ENCODE assay signal across 21 mouse cellular contexts in genomic region chr9:64913406-64913805, GRCm38 (mm10). TPM values are rescaled to one million over a fixed set of nuclear protein-coding genes. Genes with fewer than 3 reads are reported as not detected.
DNase-seq lines count a peak whose midpoint lies in the region; ATAC-seq and TF ChIP-seq lines count a peak whose summit lies in the region.
"Had no signal": no experiment of that assay in that cellular context is flagged by ENCODE, and none has a peak within 500 bp of the region (broad histone marks: within the 10 kb centered on the region; RNA-seq: fewer than 3 reads in every experiment).

No protein-coding gene starts in this region.

- H3K36me3 ChIP-seq in liver, adult 2 months (ENCODE audit: control insufficient read depth, insufficient read depth, low read length): peaks cover 44% of the 10 kb centered on the region
- peaks cover 87% of the 10 kb centered on the region for H3K36me3 ChIP-seq in liver, embryonic 12.5 days
- 0 out of 2 replicates have a peak, but pooled peaks cover 5% of the 10 kb centered on the region for H3K36me3 ChIP-seq in stomach, postnatal 0 days (ENCODE audit: control insufficient read depth, insufficient read depth, low read length)

- H3K4me1 ChIP-seq in liver, adult 2 months (ENCODE audit: control insufficient read depth, insufficient read depth, low read length): peaks cover 12% of the 10 kb centered on the region
- H3K4me1 ChIP-seq in liver, embryonic 12.5 days: peaks cover 8% of the 10 kb centered on the region
- H3K4me1 ChIP-seq in brown adipose tissue, adult 24 weeks (ENCODE audit: control insufficient read depth, insufficient read depth, insufficient read length, low read length): peaks cover 5% of the 10 kb centered on the region; the same call in 1 of the 2 replicates
- no peaks in the 10 kb centered on the region for H3K4me1 ChIP-seq in stomach, postnatal 0 days (replicated peaks; ENCODE audit: control insufficient read depth, insufficient read depth)
- H3K4me1 ChIP-seq: heart, embryonic 10.5 days had no signal

- WGBS in liver, adult 2 months: 15% methylated on average over 4 of the region's 4 CpGs
- 86% methylated on average over 4 of the region's 4 CpGs for WGBS in liver, embryonic 12.5 days (ENCODE audit: insufficient replicate concordance)
- WGBS in stomach, postnatal 0 days: 73% methylated on average over 4 of the region's 4 CpGs

- H3K9me3 ChIP-seq in liver, embryonic 12.5 days (replicated peaks): no peaks in the 10 kb centered on the region
- H3K9me3 ChIP-seq in stomach, postnatal 0 days (ENCODE audit: control insufficient read depth, low read length): no peaks in the 10 kb centered on the region
- H3K9me3 ChIP-seq: embryonic facial prominence, embryonic 10.5 days; forebrain, embryonic 10.5 days; heart, embryonic 10.5 days; hindbrain, embryonic 10.5 days had no signal

- TF ChIP-seq EP300 in stomach, postnatal 0 days (optimal IDR thresholded peaks at IDR 0.05): no peak

- no peak overlapping the region for H3K9ac ChIP-seq in liver, adult 2 months (ENCODE audit: low read depth, low read length)
- no peak overlapping the region for H3K9ac ChIP-seq in liver, embryonic 12.5 days
- H3K9ac ChIP-seq in stomach, postnatal 0 days (ENCODE audit: low read length): no peak overlapping the region
- H3K9ac ChIP-seq: hindbrain, embryonic 14.5 days had no signal

- no peaks in the 10 kb centered on the region for H3K79me2 ChIP-seq in liver, adult 2 months (ENCODE audit: control insufficient read depth, insufficient read depth, low read length)

- no peak for TF ChIP-seq CTCF in liver, adult 2 months (IDR thresholded peaks at IDR 0.05; ENCODE audit: low read depth, low read length)
- TF ChIP-seq CTCF in stomach, postnatal 0 days (IDR thresholded peaks at IDR 0.05; ENCODE audit: low read depth): no peak

- ATAC-seq in liver, embryonic 12.5 days: no peak
- peak; percentile 7; the same call in 1 of the 2 replicates for ATAC-seq in erythroblast, adult 5-6 weeks (replicated peaks; ENCODE audit: low FRiP score, poor library complexity, severe bottlenecking)
- ATAC-seq in stomach, postnatal 0 days (ENCODE audit: low FRiP score, low TSS enrichment): peak; percentile 57; the same call in 1 of the 2 replicates
- ATAC-seq: forebrain, embryonic 14.5 days had no signal

- H3K4me3 ChIP-seq in liver, adult 2 months (ENCODE audit: insufficient read depth, low read depth, low read length): no peak overlapping the region
- H3K4me3 ChIP-seq in liver, embryonic 12.5 days: no peak overlapping the region
- H3K4me3 ChIP-seq in brown adipose tissue, adult 24 weeks (ENCODE audit: insufficient read depth, low read depth, low read length): no peak overlapping the region
- H3K4me3 ChIP-seq in stomach, postnatal 0 days (ENCODE audit: low read depth, low read length): no peak overlapping the region
- H3K4me3 ChIP-seq: embryonic facial prominence, embryonic 10.5 days; erythroblast, embryonic 14.5 days; forebrain, embryonic 10.5 days; heart, embryonic 10.5 days; hindbrain, embryonic 10.5 days had no signal

- H3K27ac ChIP-seq in liver, adult 2 months (replicated peaks; ENCODE audit: insufficient read depth, low read depth, low read length): peak overlapping the region; percentile 90
- H3K27ac ChIP-seq in liver, embryonic 12.5 days: no peak overlapping the region
- H3K27ac ChIP-seq in brown adipose tissue, adult 24 weeks (replicated peaks; ENCODE audit: low read depth, low read length): 0 out of 2 replicates have a peak overlapping the region, but pooled peaks have one; percentile 8
- no peak overlapping the region for H3K27ac ChIP-seq in stomach, postnatal 0 days (replicated peaks)
- H3K27ac ChIP-seq: embryonic facial prominence, embryonic 10.5 days; forebrain, embryonic 10.5 days; heart, embryonic 10.5 days; hindbrain, embryonic 10.5 days; hindbrain, embryonic 14.5 days had no signal

- TF ChIP-seq POLR2A in liver, adult 2 months (IDR thresholded peaks at IDR 0.05; ENCODE audit: extremely low read depth, insufficient read depth, low read length): no peak

- H3K4me2 ChIP-seq in liver, embryonic 12.5 days: no peak overlapping the region
- H3K4me2 ChIP-seq in stomach, postnatal 0 days (replicated peaks; ENCODE audit: low read depth): no peak overlapping the region
- H3K4me2 ChIP-seq: hindbrain, embryonic 14.5 days had no signal

- DNase-seq in liver, adult 2 months (ENCODE audit: extremely low read depth, low read depth, low spot score): peak; percentile 80
- DNase-seq in stomach, postnatal 0 days (ENCODE audit: low spot score): peak; percentile 45
- DNase-seq in thymus, postnatal 36 days: no peak
- DNase-seq: adrenal gland, adult 8-10 months; cerebellum, adult 2 months; cerebellum, postnatal 10 days; gastrocnemius, postnatal 36 days; heart, adult 18-20 months; heart, postnatal 10 days had no signal

- no peaks in the 10 kb centered on the region for H3K27me3 ChIP-seq in liver, adult 2 months (ENCODE audit: control insufficient read depth, insufficient read depth, low read length)
- H3K27me3 ChIP-seq in liver, embryonic 12.5 days (replicated peaks): no peaks in the 10 kb centered on the region
- H3K27me3 ChIP-seq in stomach, postnatal 0 days (ENCODE audit: control insufficient read depth, insufficient read depth, low read length): no peaks in the 10 kb centered on the region

RNA-seq across cellular contexts. Expression of gene Slc24a1, which starts 38.0 kb away (rescaled TPM):
- total RNA-seq in liver, adult 2 months (2014; rRNA removed): not detected in 2 replicates
- polyA plus RNA-seq in liver, adult 2 months (2012; rRNA removed): not detected in 2 replicates
- 0.11 and 0.13 TPM in 2 replicates for polyA plus RNA-seq in liver, embryonic 12.5 days (2016; fragmentation: Nextera tagmentation; extraction: Ambion mirVana)
- polyA plus RNA-seq in brown adipose tissue, adult 24 weeks (2012; ENCODE audit: insufficient read depth, insufficient read length, missing spikeins): not detected in 2 replicates
- total RNA-seq in erythroblast, adult 5-6 weeks (2015; ENCODE audit: low replicate concordance): not detected in 2 replicates
- total RNA-seq in erythroblast, adult 5-6 weeks (2017; ENCODE audit: low replicate concordance): 0.68 and 0.70 TPM in 2 replicates
- polyA plus RNA-seq in stomach, postnatal 0 days (2015; fragmentation: Nextera tagmentation; extraction: Ambion mirVana): 0.01 and 0.05 TPM in 2 replicates
- total RNA-seq: adrenal gland, adult 8-10 months; gastrocnemius, adult 8-10 months had no signal
- polyA plus RNA-seq: embryonic facial prominence, embryonic 14.5 days; erythroblast, embryonic 14.5 days; hindbrain, embryonic 10.5 days had no signal

RNA-seq across cellular contexts. Expression of gene Ints14, which starts 47.3 kb away (rescaled TPM):
- 5.4 and 6.7 TPM in 2 replicates for total RNA-seq in liver, adult 2 months (2014; rRNA removed)
- polyA plus RNA-seq in liver, adult 2 months (2012; rRNA removed): 4.7 and 5.7 TPM in 2 replicates
- polyA plus RNA-seq in liver, embryonic 12.5 days (2016; fragmentation: Nextera tagmentation; extraction: Ambion mirVana): 38.9 and 42.5 TPM in 2 replicates
- 14.5 and 21.2 TPM in 2 replicates for polyA plus RNA-seq in brown adipose tissue, adult 24 weeks (2012; ENCODE audit: insufficient read depth, insufficient read length, missing spikeins)
- total RNA-seq in erythroblast, adult 5-6 weeks (2015; ENCODE audit: low replicate concordance): 10.4 and 11.7 TPM in 2 replicates
- 7.5 and 7.8 TPM in 2 replicates for total RNA-seq in erythroblast, adult 5-6 weeks (2017; ENCODE audit: low replicate concordance)
- 25.0 and 25.8 TPM in 2 replicates for polyA plus RNA-seq in stomach, postnatal 0 days (2015; fragmentation: Nextera tagmentation; extraction: Ambion mirVana)

Comparison
In these comparisons a context has a peak if more than half of its experiments do, and no peak if none do; other contexts are left out.
1. H3K27ac ChIP-seq: peak in liver, adult 2 months (single experiment) and brown adipose tissue, adult 24 weeks (single experiment); none in liver, embryonic 12.5 days (single experiment) and stomach, postnatal 0 days (single experiment).
2. DNase-seq: peak in liver, adult 2 months (single experiment) and stomach, postnatal 0 days (single experiment); none in thymus, postnatal 36 days (0 of 2).